Mouse (Mus musculus) kidney, adult 2 months (tissue): ENCODE results near the gene Sufu.

Source experiments
- CTCF ChIP-seq: fragments of 200-500 bp; conservative IDR thresholded peaks from 2 replicates; pipeline ENCODE4 v1.5.1; 2011; ENCODE audit warnings: low read depth, mild to moderate bottlenecking, control low read depth, low read length, moderate library complexity, mixed read lengths; ENCODE audit not compliant: insufficient read depth, insufficient read length
- POLR2A ChIP-seq: fragments of 200-500 bp; IDR thresholded peaks from one replicate; pipeline ENCODE4 v1.6.1; 2011; ENCODE audit warnings: low read depth, low read length, control low read depth

DNA sequence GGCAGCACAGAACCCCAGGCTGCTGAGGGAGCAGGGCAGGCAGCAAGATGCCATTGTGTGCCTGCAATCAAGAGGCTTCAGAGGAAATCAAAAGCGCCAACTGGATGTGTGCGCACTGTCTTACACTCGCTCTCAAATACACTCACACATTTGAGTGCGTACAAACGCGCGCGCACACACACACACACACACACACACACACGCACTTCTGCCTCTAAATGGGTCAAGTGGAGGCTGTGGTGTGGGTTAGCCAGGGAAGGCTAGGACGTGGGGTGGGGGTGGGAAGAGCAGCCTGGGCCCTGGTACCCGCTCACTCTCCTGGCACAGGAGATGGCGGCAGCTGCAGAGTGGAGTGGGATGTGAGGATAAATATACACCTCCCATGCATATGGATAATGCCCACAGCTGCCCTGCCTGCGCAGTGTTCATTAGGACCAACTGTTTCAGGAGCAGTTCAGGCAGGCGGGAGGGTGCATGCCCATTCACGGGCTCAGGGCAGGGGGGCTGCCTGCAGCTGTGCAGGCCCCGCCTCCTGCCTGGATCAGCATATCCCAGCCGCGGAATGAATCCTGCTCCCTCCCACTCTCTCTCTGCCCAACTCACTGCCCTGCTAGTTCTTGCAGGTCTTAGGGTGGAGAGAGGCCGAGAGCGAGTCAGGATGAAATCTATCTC, 126.9 kb downstream of the Sufu start:
- TF ChIP-seq POLR2A (no peak), CTCF (no peak)
